Mouse (Mus musculus) CH12.LX (cell line): ENCODE data around the gene Txn1. TPM values are rescaled to one million over a fixed set of nuclear protein-coding genes. Genes with fewer than 3 reads are reported as not detected.

Source experiments
- DNase-seq: peaks from one replicate; pipeline ENCODE4 v3.0.0-alpha.2; 2013; ENCODE audit errors: extremely low read depth
- H3K27ac ChIP-seq: 2 replicates; pipeline ENCODE4 v1.5.1; 2012; ENCODE audit warnings: low read depth, mild to moderate bottlenecking, control low read depth, moderate library complexity; ENCODE audit not compliant: insufficient read depth
- H3K27me3 ChIP-seq: replicated peaks from 2 replicates; pipeline ENCODE3; 2012; ENCODE audit warnings: inconsistent platforms
- H3K36me3 ChIP-seq, 2 experiments: replicated peaks in 1 of 2; 2 replicates each; pipeline versions ENCODE3 to v1.6.1; 2012; ENCODE audit warnings: inconsistent platforms in 1 of 2, low read length in 1 of 2, mild to moderate bottlenecking in 1 of 2, mixed read lengths in 1 of 2, moderate library complexity in 1 of 2; ENCODE audit not compliant: control insufficient read depth in 1 of 2, insufficient read depth in 1 of 2
- H3K4me1 ChIP-seq, 2 experiments: 2 replicates each; pipeline ENCODE4 v1.6.1; 2012; ENCODE audit warnings: inconsistent platforms in 1 of 2, moderate library complexity in 1 of 2; ENCODE audit not compliant: insufficient read depth in 2 of 2, control insufficient read depth in 1 of 2
- H3K4me2 ChIP-seq: 2 replicates; pipeline ENCODE4 v1.6.1; 2012; ENCODE audit warnings: low read depth, mild to moderate bottlenecking, control low read depth; ENCODE audit not compliant: poor library complexity, insufficient read depth, severe bottlenecking
- H3K4me3 ChIP-seq, 3 experiments: fragments of 150-350 bp in 1 of 3; sonication (generic) in 1 of 3; replicated peaks in 1 of 3; 2 replicates each; pipeline versions ENCODE3 to v1.5.1; 2011 to 2012; ENCODE audit warnings: low read depth in 2 of 3, low read length in 2 of 3, mild to moderate bottlenecking in 2 of 3, moderate library complexity in 2 of 3, control low read depth in 1 of 3, improper control_type of control experiment in 1 of 3, inconsistent platforms in 1 of 3, mixed read lengths in 1 of 3; ENCODE audit not compliant: poor library complexity in 1 of 3
- H3K79me2 ChIP-seq: replicated peaks from 2 replicates; pipeline ENCODE4 v1.6.1; 2012; ENCODE audit warnings: mild to moderate bottlenecking, moderate library complexity; ENCODE audit not compliant: control insufficient read depth, poor library complexity, insufficient read depth, severe bottlenecking; ENCODE audit errors: extremely low read depth
- H3K9ac ChIP-seq: 2 replicates; pipeline ENCODE4 v1.6.1; 2012; ENCODE audit warnings: low read depth, mild to moderate bottlenecking, control low read depth, moderate library complexity; ENCODE audit not compliant: insufficient read depth
- H3K9me3 ChIP-seq: replicated peaks from 2 replicates; pipeline ENCODE3; 2012; ENCODE audit warnings: low read length, inconsistent platforms, mixed read lengths
- BHLHE40 ChIP-seq: IDR thresholded peaks from 2 replicates; pipeline ENCODE4 v1.6.1; 2011; ENCODE audit warnings: mild to moderate bottlenecking, low read depth, low read length, improper control_type of control experiment
- CHD1 ChIP-seq: IDR thresholded peaks from 2 replicates; pipeline ENCODE4 v1.6.1; 2012; ENCODE audit warnings: low read depth, low read length, improper control_type of control experiment, inconsistent platforms
- CTCF ChIP-seq, 2 experiments: IDR thresholded peaks in 1 of 2; conservative IDR thresholded peaks in 1 of 2; 2 replicates each; pipeline ENCODE4 v1.5.1; 2011 to 2012; ENCODE audit warnings: low read depth in 2 of 2, low read length in 2 of 2, improper control_type of control experiment in 1 of 2, inconsistent platforms in 1 of 2, mild to moderate bottlenecking in 1 of 2, moderate library complexity in 1 of 2
- ELF1 ChIP-seq: IDR thresholded peaks from 2 replicates; pipeline ENCODE4 v1.6.1; 2014; ENCODE audit warnings: low read depth, mild to moderate bottlenecking, inconsistent platforms, low read length, improper control_type of control experiment
- HCFC1 ChIP-seq: IDR thresholded peaks from 2 replicates; pipeline ENCODE4 v1.6.1; 2012; ENCODE audit warnings: low read depth, mild to moderate bottlenecking, inconsistent platforms, low read length, improper control_type of control experiment
- JUN ChIP-seq: IDR thresholded peaks from 2 replicates; pipeline ENCODE4 v1.6.1; 2011; ENCODE audit warnings: low read depth, mild to moderate bottlenecking, low read length, improper control_type of control experiment, moderate library complexity; ENCODE audit not compliant: insufficient read depth
- JUND ChIP-seq: conservative IDR thresholded peaks from 2 replicates; pipeline ENCODE4 v1.6.1; 2011; ENCODE audit warnings: low read depth, low read length, improper control_type of control experiment
- KAT2A ChIP-seq: IDR thresholded peaks from 2 replicates; pipeline ENCODE4 v1.6.1; 2012; ENCODE audit warnings: low read length, improper control_type of control experiment, inconsistent platforms; ENCODE audit not compliant: insufficient replicate concordance
- MAX ChIP-seq: IDR thresholded peaks from 2 replicates; pipeline ENCODE4 v1.6.1; 2011; ENCODE audit warnings: low read length, improper control_type of control experiment
- MYC ChIP-seq: IDR thresholded peaks from 2 replicates; pipeline ENCODE4 v1.6.1; 2011; ENCODE audit warnings: low read depth, mild to moderate bottlenecking, improper control_type of control experiment, low read length
- NRF1 ChIP-seq: IDR thresholded peaks from 2 replicates; pipeline ENCODE4 v1.6.1; 2014; ENCODE audit warnings: low read depth, mild to moderate bottlenecking, inconsistent platforms, low read length, improper control_type of control experiment, moderate library complexity
- POLR2A ChIP-seq: IDR thresholded peaks from 2 replicates; pipeline ENCODE4 v1.6.1; 2011; ENCODE audit warnings: low read depth, mild to moderate bottlenecking, improper control_type of control experiment, low read length
- POLR2AphosphoS2 ChIP-seq: IDR thresholded peaks from 2 replicates; pipeline ENCODE4 v1.6.1; 2011; ENCODE audit warnings: low read depth, low read length, improper control_type of control experiment
- SIN3A ChIP-seq: IDR thresholded peaks from 2 replicates; pipeline ENCODE4 v1.6.1; 2012; ENCODE audit warnings: low read length, improper control_type of control experiment, inconsistent platforms
- TBP ChIP-seq: conservative IDR thresholded peaks from 2 replicates; pipeline ENCODE4 v1.6.1; 2011; ENCODE audit warnings: low read depth, low read length, improper control_type of control experiment
- TCF12 ChIP-seq: IDR thresholded peaks from 2 replicates; pipeline ENCODE4 v1.6.1; 2014; ENCODE audit warnings: low read depth, mild to moderate bottlenecking, inconsistent platforms, low read length, improper control_type of control experiment
- UBTF ChIP-seq: IDR thresholded peaks from 2 replicates; pipeline ENCODE4 v1.6.1; 2012; ENCODE audit warnings: low read depth, mild to moderate bottlenecking, inconsistent platforms, low read length, improper control_type of control experiment, moderate library complexity
- USF1 ChIP-seq: IDR thresholded peaks from 2 replicates; pipeline ENCODE4 v1.6.1; 2014; ENCODE audit warnings: low read depth, mild to moderate bottlenecking, inconsistent platforms, low read length, improper control_type of control experiment
- USF2 ChIP-seq: conservative IDR thresholded peaks from 2 replicates; pipeline ENCODE4 v1.6.1; 2011; ENCODE audit warnings: low read depth, low read length, improper control_type of control experiment
- ZKSCAN1 ChIP-seq: IDR thresholded peaks from 2 replicates; pipeline ENCODE4 v1.6.1; 2012; ENCODE audit warnings: low read depth, inconsistent platforms, low read length, improper control_type of control experiment, borderline replicate concordance
- dilution Hi-C: fragments of 300-500 bp; cut with MboI; formaldehyde crosslinking; loops from 2 replicates; pipeline ENCODE4 v1.14.3; 2020; ENCODE audit warnings: low sequenced_read_pairs; ENCODE audit not compliant: extremely low pct_unique_long_range_greater_than_20kb, extremely low pct_ligation_motif_present
- in situ Hi-C: fragments of 300-500 bp; cut with MboI; formaldehyde crosslinking; loops from 3 replicates; pipeline ENCODE4 v1.14.3; 2019; ENCODE audit warnings: low sequenced_read_pairs, low pct_ligation_motif_present, low pct_unique_long_range_greater_than_20kb, mixed read lengths
- polyA plus RNA-seq: library from polyadenylated mRNA; unstranded; fragments of >175 nt; gene quantifications from 2 replicates; pipeline ENCODE4 v1.2.1, GENCODE M21; 2012; ENCODE audit warnings: low read depth; ENCODE audit not compliant: insufficient read length
- total RNA-seq, 2 experiments: library from RNA; depleted of rRNA; stranded (reverse); fragments of 300-350 nt in 1 of 2; fragments of >200 nt in 1 of 2; gene quantifications; 2 replicates each; pipeline ENCODE4 v1.2.3; 2012 to 2014

The Txn1 gene
- total and polyA plus RNA-seq, 3 experiments: 438 to 809 (median 472) TPM

DNA sequence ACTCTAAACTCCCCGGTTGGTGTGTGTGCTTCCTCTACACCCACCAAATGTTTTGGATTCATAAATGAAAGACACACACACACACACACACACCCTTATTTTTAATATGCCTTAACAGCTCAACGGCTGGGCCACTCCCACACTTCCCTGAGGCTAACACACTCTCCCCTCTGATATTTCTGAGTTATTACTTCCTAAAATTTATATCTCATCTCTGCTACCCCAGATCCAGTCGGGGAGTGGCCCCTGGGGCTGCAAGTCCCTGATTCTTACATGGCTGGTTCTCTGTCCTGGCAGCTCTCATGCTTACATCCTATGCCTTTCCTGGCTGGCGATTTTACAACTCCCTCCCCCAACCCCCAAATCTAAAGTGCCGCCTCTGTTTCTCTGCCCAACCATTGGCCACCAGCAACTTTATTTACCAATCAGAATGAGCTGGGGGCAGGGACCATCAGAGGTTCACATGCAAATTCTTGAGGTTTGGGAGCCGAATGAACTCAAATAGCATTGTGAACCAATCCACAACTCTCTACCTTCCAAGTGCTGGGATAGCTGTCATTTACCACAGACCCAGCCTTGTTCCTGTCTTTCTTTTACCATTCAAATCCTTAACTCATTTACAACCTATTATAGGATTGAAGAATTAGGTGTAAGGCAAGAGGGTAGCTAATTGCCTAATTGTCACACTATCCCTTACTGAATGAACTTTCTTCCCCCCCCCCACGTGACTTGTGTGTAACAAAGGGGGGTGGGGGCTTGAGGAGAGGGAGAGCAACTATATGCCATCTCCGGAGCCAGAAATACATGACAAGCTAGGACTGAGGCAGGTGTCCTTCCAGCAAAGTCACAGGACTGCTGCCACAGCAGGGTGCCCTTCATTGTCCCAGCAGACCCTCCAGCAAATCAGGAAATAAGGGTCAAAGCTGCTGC lies 36.5 kb downstream of the Txn1 start:
- Histone ChIP-seq H3K36me3 (no peaks in the 10 kb centered on the region), H3K79me2 (no peaks in the 10 kb centered on the region), H3K4me3 (no peak overlapping the region), H3K9me3 (no peaks in the 10 kb centered on the region), H3K9ac (no peak overlapping the region), H3K27me3 (no peaks in the 10 kb centered on the region), H3K27ac (no peak overlapping the region), H3K4me1 (peaks cover 0 to 9% of the 10 kb centered on the region in 2 experiments; a peak in 2 of 4 replicates), H3K4me2 (no peak overlapping the region; the same call in 1 of the 2 replicates)
- DNase-seq: no peak
- dilution Hi-C loops (no loop called here), in situ Hi-C loops (no loop called here)
- TF ChIP-seq JUND (no peak), UBTF (no peak), ELF1 (no peak), JUN (no peak), MAX (no peak), NRF1 (no peak), POLR2A (no peak)

DNA sequence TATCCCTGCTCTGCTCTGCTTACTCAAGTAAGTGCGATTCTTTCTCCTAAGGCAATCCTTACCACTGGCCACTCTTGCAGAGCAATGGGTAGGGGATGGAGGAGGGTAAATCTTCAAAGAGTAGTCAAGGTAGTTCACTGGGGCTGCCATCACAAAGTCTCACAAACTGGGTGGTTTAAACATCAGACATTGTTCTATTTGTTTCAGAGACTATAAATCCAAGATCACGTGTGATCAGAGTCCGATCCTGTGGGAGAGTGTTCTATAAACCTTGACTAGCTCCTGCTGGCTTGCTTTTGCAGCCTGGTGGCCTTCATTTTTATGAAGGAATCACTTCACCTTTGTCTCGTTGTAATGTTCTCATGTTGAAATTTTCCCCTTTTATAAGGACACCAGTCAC lies 39.5 kb downstream of the Txn1 start:
- no peak overlapping the region for H3K9ac ChIP-seq
- no peak overlapping the region for H3K4me3 ChIP-seq
- no peak overlapping the region for H3K27ac ChIP-seq
- no peaks in the 10 kb centered on the region for H3K36me3 ChIP-seq
- TF ChIP-seq SIN3A: no peak
- no peak for TF ChIP-seq NRF1
- TF ChIP-seq CTCF (conservative IDR thresholded peaks at IDR 0.05 in 1 of 2, IDR thresholded peaks at IDR 0.05 in 1 of 2; ENCODE audit: low read depth in 2 of 2, low read length in 2 of 2): no peak
- TF ChIP-seq MAX: no peak
- no peak for TF ChIP-seq KAT2A
- TF ChIP-seq ZKSCAN1: no peak
- no peak for TF ChIP-seq MYC
- TF ChIP-seq JUN: no peak
- TF ChIP-seq POLR2AphosphoS2: no peak
- no peak for TF ChIP-seq ELF1
- TF ChIP-seq TCF12: no peak
- TF ChIP-seq TBP: no peak
- TF ChIP-seq USF1: no peak
- no peak for TF ChIP-seq HCFC1
- TF ChIP-seq BHLHE40: no peak
- no peak for TF ChIP-seq CHD1
- no peak for TF ChIP-seq POLR2A
- TF ChIP-seq USF2: no peak
- no peak for TF ChIP-seq UBTF
- H3K9me3 ChIP-seq: no peaks in the 10 kb centered on the region
- peaks cover 0 to 13% of the 10 kb centered on the region in 2 experiments; a peak in 2 of 4 replicates for H3K4me1 ChIP-seq
- no peak overlapping the region for H3K4me2 ChIP-seq
- no peaks in the 10 kb centered on the region for H3K79me2 ChIP-seq
- H3K27me3 ChIP-seq: no peaks in the 10 kb centered on the region
- in situ Hi-C loops (no loop called here), dilution Hi-C loops (no loop called here)
- DNase-seq: no peak
